Mouse (Mus musculus): ENCODE measurements around the gene Vmn2r17. TPM values are rescaled to one million over a fixed set of nuclear protein-coding genes. Genes with fewer than 3 reads are reported as not detected.

Vmn2r17 gene
- polyA plus RNA-seq (2012; rRNA removed), result not detected in 2 replicates

GRCm38 (mm10) chr5:109419388-109419787 lies at the start of gene Vmn2r17:
Gene Vmn2r17, plus strand, starts transcription at chr5:109419688.

Other genes with a start within 250 kb of the Vmn2r17 start
- not detected in 2 replicates for gene Vmn2r13, start 227.5 kb upstream of the Vmn2r17 start, polyA plus RNA-seq (2012; rRNA removed)
- not detected in 2 replicates for gene Vmn2r14, start 195.0 kb upstream of the Vmn2r17 start, polyA plus RNA-seq (2012; rRNA removed)
- not detected in 2 replicates for gene Vmn2r15, start 122.0 kb upstream of the Vmn2r17 start, polyA plus RNA-seq (2012; rRNA removed)
- not detected in 2 replicates for gene Vmn2r16, start 89.5 kb upstream of the Vmn2r17 start, polyA plus RNA-seq (2012; rRNA removed)
- gene Crlf2, start 139.3 kb downstream of the Vmn2r17 start, polyA plus RNA-seq (2012; rRNA removed), result 8.4 and 9.3 TPM in 2 replicates

All from central nervous system, embryonic 11.5 days (tissue).